Mouse (Mus musculus): ENCODE data around the gene Cideb. TPM values are rescaled to one million over a fixed set of nuclear protein-coding genes. Genes with fewer than 3 reads are reported as not detected.

Gene Cideb
- polyA plus RNA-seq (2014; fragmentation: Nextera tagmentation; extraction: Ambion mirVana): 1.5 and 1.6 TPM in 2 replicates

GRCm38 (mm10) chr14:55758363-55758784, at the start of gene Cideb:
Gene Cideb (minus strand): TSS chr14:55758458.
- WGBS: 6% methylated on average over 8 of the region's 8 CpGs
- H3K4me3 ChIP-seq (ENCODE audit: control insufficient read depth in 1 of 2, insufficient read depth in 1 of 2, low read depth in 1 of 2, low read length in 2 of 2): no peak within 1 kb of the TSS
- ATAC-seq (ENCODE audit: insufficient number of reproducible peaks, insufficient read depth, low FRiP score, low read depth): no peak
- H3K27me3 ChIP-seq (ENCODE audit: control insufficient read depth, insufficient read depth, low read length): peaks cover 15% of the 10 kb centered on the region
- H3K4me2 ChIP-seq (ENCODE audit: low read length): peak within 1 kb of the TSS; percentile 48
- peaks cover 15 to 25% of the 10 kb centered on the region in 2 experiments for H3K4me1 ChIP-seq (ENCODE audit: control insufficient read depth in 2 of 2, insufficient read depth in 2 of 2, low read length in 2 of 2)
- no peaks in the 10 kb centered on the region for H3K9me3 ChIP-seq (ENCODE audit: control insufficient read depth, low read length)
- no peak within 1 kb of the TSS for H3K9ac ChIP-seq (ENCODE audit: low read length)
- H3K36me3 ChIP-seq (ENCODE audit: control insufficient read depth, insufficient read depth, low read length): peaks cover 29% of the 10 kb centered on the region
- H3K27ac ChIP-seq (replicated peaks in 1 of 2; ENCODE audit: control insufficient read depth in 1 of 2, insufficient read depth in 1 of 2, low read depth in 2 of 2, low read length in 2 of 2): no peak within 1 kb of the TSS

- Histone ChIP-seq H3K27ac (replicated peaks in 1 of 2; ENCODE audit: control insufficient read depth in 1 of 2, insufficient read depth in 1 of 2, low read depth in 2 of 2, low read length in 2 of 2) (peak overlapping the region; percentile 13 to 50; a peak in 2 of 4 replicates), H3K4me3 (ENCODE audit: control insufficient read depth in 1 of 2, insufficient read depth in 1 of 2, low read depth in 1 of 2, low read length in 2 of 2) (no peak overlapping the region), H3K36me3 (ENCODE audit: control insufficient read depth, insufficient read depth, low read length) (no peaks in the 10 kb centered on the region), H3K4me1 (ENCODE audit: control insufficient read depth in 2 of 2, insufficient read depth in 2 of 2, low read length in 2 of 2) (peaks cover 4% of the 10 kb centered on the region in 2 experiments; a peak in 1 of 4 replicates), H3K4me2 (ENCODE audit: low read length) (no peak overlapping the region), H3K9ac (ENCODE audit: low read length) (no peak overlapping the region), H3K9me3 (ENCODE audit: control insufficient read depth, low read length) (no peaks in the 10 kb centered on the region), H3K27me3 (ENCODE audit: control insufficient read depth, insufficient read depth, low read length) (no peaks in the 10 kb centered on the region)
- 64% methylated on average over 15 of the region's 15 CpGs for WGBS
- ATAC-seq (ENCODE audit: insufficient number of reproducible peaks, insufficient read depth, low FRiP score, low read depth): peak; percentile 71
Measured at GRCm38 (mm10) chr14:55795380-55796163, 37.3 kb upstream of the Cideb start.

- 59% methylated on average over 2 of the region's 2 CpGs for WGBS
- ATAC-seq (ENCODE audit: insufficient number of reproducible peaks, insufficient read depth, low FRiP score, low read depth): no peak
- H3K4me1 ChIP-seq (ENCODE audit: control insufficient read depth in 2 of 2, insufficient read depth in 2 of 2, low read length in 2 of 2): peaks cover 4% of the 10 kb centered on the region in 2 experiments; a peak in 1 of 4 replicates
- no peaks in the 10 kb centered on the region for H3K9me3 ChIP-seq (ENCODE audit: control insufficient read depth, low read length)
- H3K9ac ChIP-seq (ENCODE audit: low read length): no peak overlapping the region
- no peaks in the 10 kb centered on the region for H3K36me3 ChIP-seq (ENCODE audit: control insufficient read depth, insufficient read depth, low read length)
- no peak overlapping the region for H3K27ac ChIP-seq (replicated peaks in 1 of 2; ENCODE audit: control insufficient read depth in 1 of 2, insufficient read depth in 1 of 2, low read depth in 2 of 2, low read length in 2 of 2)
- H3K4me2 ChIP-seq (ENCODE audit: low read length): no peak overlapping the region
- H3K27me3 ChIP-seq (ENCODE audit: control insufficient read depth, insufficient read depth, low read length): peaks cover 4% of the 10 kb centered on the region
- H3K4me3 ChIP-seq (ENCODE audit: control insufficient read depth in 1 of 2, insufficient read depth in 1 of 2, low read depth in 1 of 2, low read length in 2 of 2): no peak overlapping the region
Measured at GRCm38 (mm10) chr14:55793946-55794345, 35.7 kb upstream of the Cideb start.

GRCm38 (mm10) chr14:55793461-55793860, 35.2 kb upstream of the Cideb start:
- Histone ChIP-seq H3K27me3 (ENCODE audit: control insufficient read depth, insufficient read depth, low read length) (peaks cover 9% of the 10 kb centered on the region), H3K4me2 (ENCODE audit: low read length) (no peak overlapping the region), H3K27ac (replicated peaks in 1 of 2; ENCODE audit: control insufficient read depth in 1 of 2, insufficient read depth in 1 of 2, low read depth in 2 of 2, low read length in 2 of 2) (no peak overlapping the region), H3K36me3 (ENCODE audit: control insufficient read depth, insufficient read depth, low read length) (no peaks in the 10 kb centered on the region), H3K9ac (ENCODE audit: low read length) (no peak overlapping the region), H3K4me1 (ENCODE audit: control insufficient read depth in 2 of 2, insufficient read depth in 2 of 2, low read length in 2 of 2) (peaks cover 4 to 7% of the 10 kb centered on the region in 2 experiments; a peak in 3 of 4 replicates), H3K4me3 (ENCODE audit: control insufficient read depth in 1 of 2, insufficient read depth in 1 of 2, low read depth in 1 of 2, low read length in 2 of 2) (no peak overlapping the region), H3K9me3 (ENCODE audit: control insufficient read depth, low read length) (no peaks in the 10 kb centered on the region)
- WGBS: 54% methylated on average over 2 of the region's 2 CpGs
- ATAC-seq (ENCODE audit: insufficient number of reproducible peaks, insufficient read depth, low FRiP score, low read depth): no peak

GRCm38 (mm10) chr14:55788256-55789050, 30.2 kb upstream of the Cideb start, which contains the start of gene Ripk3:
Gene Ripk3 (minus strand): TSS chr14:55788865.
- Histone ChIP-seq H3K4me1 (ENCODE audit: control insufficient read depth in 2 of 2, insufficient read depth in 2 of 2, low read length in 2 of 2) (peaks cover 11% of the 10 kb centered on the region in 2 experiments), H3K4me3 (ENCODE audit: control insufficient read depth in 1 of 2, insufficient read depth in 1 of 2, low read depth in 1 of 2, low read length in 2 of 2) (peak within 1 kb of the TSS; percentile 38 to 54), H3K4me2 (ENCODE audit: low read length) (peak within 1 kb of the TSS; percentile 74), H3K27me3 (ENCODE audit: control insufficient read depth, insufficient read depth, low read length) (peaks cover 50% of the 10 kb centered on the region), H3K27ac (replicated peaks in 1 of 2; ENCODE audit: control insufficient read depth in 1 of 2, insufficient read depth in 1 of 2, low read depth in 2 of 2, low read length in 2 of 2) (no peak within 1 kb of the TSS), H3K9me3 (ENCODE audit: control insufficient read depth, low read length) (no peaks in the 10 kb centered on the region), H3K9ac (ENCODE audit: low read length) (peak within 1 kb of the TSS; percentile 32; the same call in 1 of the 2 replicates), H3K36me3 (ENCODE audit: control insufficient read depth, insufficient read depth, low read length) (no peaks in the 10 kb centered on the region)
- 4% methylated on average over 40 of the region's 40 CpGs for WGBS
- no peak for ATAC-seq (ENCODE audit: insufficient number of reproducible peaks, insufficient read depth, low FRiP score, low read depth)

GRCm38 (mm10) chr14:55787731-55788130, 29.5 kb upstream of the Cideb start:
- no peaks in the 10 kb centered on the region for H3K36me3 ChIP-seq (ENCODE audit: control insufficient read depth, insufficient read depth, low read length)
- peaks cover 52% of the 10 kb centered on the region for H3K27me3 ChIP-seq (ENCODE audit: control insufficient read depth, insufficient read depth, low read length)
- H3K4me1 ChIP-seq (ENCODE audit: control insufficient read depth in 2 of 2, insufficient read depth in 2 of 2, low read length in 2 of 2): peaks cover 11% of the 10 kb centered on the region in 2 experiments
- peak overlapping the region; percentile 38 to 54 for H3K4me3 ChIP-seq (ENCODE audit: control insufficient read depth in 1 of 2, insufficient read depth in 1 of 2, low read depth in 1 of 2, low read length in 2 of 2)
- H3K9ac ChIP-seq (ENCODE audit: low read length): no peak overlapping the region
- 24% methylated on average over 11 of the region's 11 CpGs for WGBS
- H3K27ac ChIP-seq (replicated peaks in 1 of 2; ENCODE audit: control insufficient read depth in 1 of 2, insufficient read depth in 1 of 2, low read depth in 2 of 2, low read length in 2 of 2): no peak overlapping the region
- peak overlapping the region; percentile 74 for H3K4me2 ChIP-seq (ENCODE audit: low read length)
- no peaks in the 10 kb centered on the region for H3K9me3 ChIP-seq (ENCODE audit: control insufficient read depth, low read length)
- no peak for ATAC-seq (ENCODE audit: insufficient number of reproducible peaks, insufficient read depth, low FRiP score, low read depth)

- Histone ChIP-seq H3K9me3 (ENCODE audit: control insufficient read depth, low read length) (no peaks in the 10 kb centered on the region), H3K36me3 (ENCODE audit: control insufficient read depth, insufficient read depth, low read length) (0 out of 2 replicates have a peak, but pooled peaks cover 5% of the 10 kb centered on the region), H3K4me3 (ENCODE audit: control insufficient read depth in 1 of 2, insufficient read depth in 1 of 2, low read depth in 1 of 2, low read length in 2 of 2) (no peak overlapping the region), H3K27ac (replicated peaks in 1 of 2; ENCODE audit: control insufficient read depth in 1 of 2, insufficient read depth in 1 of 2, low read depth in 2 of 2, low read length in 2 of 2) (no peak overlapping the region), H3K27me3 (ENCODE audit: control insufficient read depth, insufficient read depth, low read length) (peaks cover 63% of the 10 kb centered on the region), H3K4me2 (ENCODE audit: low read length) (0 out of 2 replicates have a peak overlapping the region, but pooled peaks have one; percentile 63), H3K4me1 (ENCODE audit: control insufficient read depth in 2 of 2, insufficient read depth in 2 of 2, low read length in 2 of 2) (peaks cover 14 to 17% of the 10 kb centered on the region in 2 experiments), H3K9ac (ENCODE audit: low read length) (no peak overlapping the region)
- no peak for ATAC-seq (ENCODE audit: insufficient number of reproducible peaks, insufficient read depth, low FRiP score, low read depth)
- WGBS: 30% methylated on average over 6 of the region's 6 CpGs
Measured at GRCm38 (mm10) chr14:55785195-55785594, 26.9 kb upstream of the Cideb start.
